Mouse (Mus musculus): ENCODE measurements at regions not wholly inside any gene's neighbourhood (a gene's known extent, or its start where the extent isn't known, plus 50 kb on each side); places are given as distances from the start of the nearest gene placed in this dataset.
"Not testable (repeated sequence)": the region's sequence is repeated elsewhere in the genome, so short reads cannot be mapped to it uniquely, and the experiment has no call there.

- DNase-seq (ENCODE audit: low spot score in 2 of 2): no peak
Measured at GRCm38 (mm10) chr16:84625110-84625722, 110.3 kb downstream of the A730009L09Rik start.

GRCm38 (mm10) chr16:84627052-84627451 lies 108.5 kb downstream of the Mrpl39 start:
- DNase-seq (ENCODE audit: low spot score in 2 of 2): no peak

- no peak for DNase-seq (ENCODE audit: low spot score in 2 of 2)
Measured at GRCm38 (mm10) chr16:84629868-84630267, 105.7 kb downstream of the Mrpl39 start.

GRCm38 (mm10) chr16:84644446-84644845 lies 91.1 kb downstream of the Mrpl39 start:
- DNase-seq (ENCODE audit: low spot score in 2 of 2): not testable (repeated sequence)

GRCm38 (mm10) chr16:84646172-84646684 lies 89.3 kb downstream of the Mrpl39 start:
- DNase-seq (ENCODE audit: low spot score in 2 of 2): no peak

- DNase-seq (ENCODE audit: low spot score in 2 of 2): no peak
Measured at GRCm38 (mm10) chr16:84650646-84651045, 84.9 kb downstream of the Mrpl39 start.

- DNase-seq (ENCODE audit: low spot score in 2 of 2): no peak
Measured at GRCm38 (mm10) chr16:84653873-84654272, 81.7 kb downstream of the Mrpl39 start.

GRCm38 (mm10) chr16:84661879-84662278 lies 73.7 kb downstream of the Mrpl39 start:
- no peak for DNase-seq (ENCODE audit: low spot score in 2 of 2)

- DNase-seq (ENCODE audit: low spot score in 2 of 2): no peak
Measured at GRCm38 (mm10) chr16:84663581-84663980, 72.0 kb downstream of the Mrpl39 start.

Data from thymus, postnatal 10 days (tissue).